Mouse (Mus musculus) stomach, postnatal 0 days (tissue): ENCODE measurements around the gene Klk1b5.

Source experiments
- CTCF ChIP-seq: IDR thresholded peaks from 2 replicates; pipeline ENCODE4 v1.5.1; 2016; ENCODE audit warnings: antibody characterized with exemption, low read depth, mild to moderate bottlenecking, moderate library complexity
- EP300 ChIP-seq: optimal IDR thresholded peaks from 2 replicates; pipeline ENCODE3; 2016; ENCODE audit warnings: antibody characterized with exemption

GRCm38 (mm10) chr7:44254930-44255329, 39.2 kb downstream of the Klk1b5 start:
- TF ChIP-seq CTCF (no peak), EP300 (no peak)
